Mouse (Mus musculus) thymus, adult 2 months (tissue): Measurements from ENCODE around the gene Wdfy3. TPM values are rescaled to one million over a fixed set of nuclear protein-coding genes. Genes with fewer than 3 reads are reported as not detected.

Source experiments
- DNase-seq: peaks from one replicate; pipeline ENCODE4 v3.0.0; 2021
- H3K27ac ChIP-seq: fragments of 200-500 bp; 2 replicates; pipeline ENCODE4 v1.5.1; 2012; ENCODE audit warnings: low read length, control low read depth; ENCODE audit not compliant: control insufficient read depth, insufficient read depth
- H3K27me3 ChIP-seq: fragments of 200-500 bp; 2 replicates; pipeline ENCODE4 v1.6.1; 2012; ENCODE audit warnings: mild to moderate bottlenecking, low read length, moderate library complexity, mixed read lengths; ENCODE audit not compliant: control insufficient read depth, insufficient read depth
- H3K36me3 ChIP-seq: fragments of 200-500 bp; 2 replicates; pipeline ENCODE4 v1.6.1; 2012; ENCODE audit warnings: mild to moderate bottlenecking, low read length, moderate library complexity; ENCODE audit not compliant: control insufficient read depth, insufficient read depth
- H3K4me1 ChIP-seq: fragments of 200-500 bp; replicated peaks from 2 replicates; pipeline ENCODE4 v1.6.1; 2012; ENCODE audit warnings: low read length; ENCODE audit not compliant: control insufficient read depth, insufficient read depth
- H3K4me3 ChIP-seq: fragments of 200-500 bp; 2 replicates; pipeline ENCODE4 v1.5.1; 2012; ENCODE audit warnings: mild to moderate bottlenecking, low read length, control low read depth, moderate library complexity; ENCODE audit not compliant: control insufficient read depth, insufficient read depth
- CTCF ChIP-seq: fragments of 200-500 bp; IDR thresholded peaks from 2 replicates; pipeline ENCODE4 v1.5.1; 2012; ENCODE audit warnings: mild to moderate bottlenecking, control low read depth, low read length, moderate library complexity, borderline replicate concordance; ENCODE audit not compliant: control insufficient read depth, poor library complexity, insufficient read depth; ENCODE audit errors: extremely low read depth
- POLR2A ChIP-seq: fragments of 200-500 bp; IDR thresholded peaks from 2 replicates; pipeline ENCODE4 v1.6.1; 2012; ENCODE audit warnings: mild to moderate bottlenecking, low read length, control low read depth, moderate library complexity; ENCODE audit not compliant: control insufficient read depth, poor library complexity, insufficient read depth; ENCODE audit errors: extremely low read depth
- WGBS: fragments of 180-500 bp; shearing (Covaris S2); methylation state at CpG from one replicate; pipeline ENCODE4 v1.1.7; 2018; 5-methylcytosine and 5-hydroxymethylcytosine counted together
- polyA plus RNA-seq: library from polyadenylated mRNA; depleted of rRNA; stranded (reverse); fragments of >200 nt; gene quantifications from 2 replicates; pipeline ENCODE4 v1.2.3, GENCODE M21; 2012

The Wdfy3 gene
- polyA plus RNA-seq, 1 experiment = 6.8 TPM

DNA sequence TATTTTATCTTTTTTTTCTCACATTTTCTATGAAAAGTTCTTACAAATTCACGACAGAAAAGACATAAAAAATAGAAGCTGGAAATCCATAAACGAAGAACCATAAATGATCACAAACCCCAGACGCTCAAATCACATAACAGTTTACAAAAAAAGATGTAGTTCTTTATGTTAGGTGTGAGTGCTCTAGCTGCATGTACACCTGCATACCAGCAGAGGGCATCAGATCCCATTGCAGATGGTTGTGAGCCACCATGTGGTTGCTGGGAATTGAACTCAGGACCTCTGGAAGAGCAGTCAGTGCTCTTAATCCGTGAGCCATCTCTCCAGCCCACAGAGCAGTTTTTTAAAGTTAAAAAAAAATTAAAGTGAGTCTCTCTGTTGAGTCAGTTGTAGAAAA is 25.9 kb upstream of the Wdfy3 start:
- no peaks in the 10 kb centered on the region for H3K27me3 ChIP-seq
- H3K36me3 ChIP-seq = no peaks in the 10 kb centered on the region
- TF ChIP-seq POLR2A (no peak), CTCF (no peak)
- H3K4me3 ChIP-seq = no peak overlapping the region
- no peaks in the 10 kb centered on the region for H3K4me1 ChIP-seq
- no peak overlapping the region for H3K27ac ChIP-seq
- WGBS = 95% methylated on average over 4 of the region's 4 CpGs
- DNase-seq = no peak

DNA sequence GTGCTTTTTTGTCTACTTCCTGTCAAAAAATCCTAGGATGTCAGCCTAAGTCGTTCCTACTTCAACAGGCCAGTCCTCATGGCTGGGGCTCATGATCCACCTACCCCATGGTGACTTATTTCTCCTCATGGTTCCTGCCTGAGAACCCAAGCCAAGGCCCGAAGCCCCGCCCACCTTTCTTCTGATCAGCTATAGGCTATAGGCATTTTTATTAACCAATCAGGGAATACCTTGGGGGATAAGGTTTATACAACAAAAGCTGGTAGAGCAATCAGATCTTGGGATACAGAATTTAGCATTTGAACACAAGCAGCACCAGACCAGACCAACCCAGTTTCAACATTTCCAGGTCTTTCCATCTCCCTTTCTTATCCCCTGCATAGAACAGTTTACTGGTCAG is 21.0 kb upstream of the Wdfy3 start:
- 83% methylated on average over 3 of the region's 3 CpGs for WGBS

GRCm38 (mm10) chr5:102084737-102085705 is 15.3 kb upstream of the Wdfy3 start:
- Histone ChIP-seq H3K4me3 (no peak overlapping the region), H3K36me3 (no peaks in the 10 kb centered on the region), H3K27ac (no peak overlapping the region), H3K27me3 (no peaks in the 10 kb centered on the region), H3K4me1 (no peaks in the 10 kb centered on the region)
- TF ChIP-seq CTCF (no peak), POLR2A (no peak)
- WGBS = 63% methylated on average over 18 of the region's 18 CpGs
- DNase-seq = no peak

More for the DNA sequence above, 21.0 kb upstream of the Wdfy3 start:
- Histone ChIP-seq H3K27ac (no peak overlapping the region), H3K27me3 (no peaks in the 10 kb centered on the region), H3K4me3 (no peak overlapping the region), H3K4me1 (no peaks in the 10 kb centered on the region), H3K36me3 (no peaks in the 10 kb centered on the region)
- no peak for DNase-seq
- TF ChIP-seq POLR2A (no peak), CTCF (no peak)

DNA sequence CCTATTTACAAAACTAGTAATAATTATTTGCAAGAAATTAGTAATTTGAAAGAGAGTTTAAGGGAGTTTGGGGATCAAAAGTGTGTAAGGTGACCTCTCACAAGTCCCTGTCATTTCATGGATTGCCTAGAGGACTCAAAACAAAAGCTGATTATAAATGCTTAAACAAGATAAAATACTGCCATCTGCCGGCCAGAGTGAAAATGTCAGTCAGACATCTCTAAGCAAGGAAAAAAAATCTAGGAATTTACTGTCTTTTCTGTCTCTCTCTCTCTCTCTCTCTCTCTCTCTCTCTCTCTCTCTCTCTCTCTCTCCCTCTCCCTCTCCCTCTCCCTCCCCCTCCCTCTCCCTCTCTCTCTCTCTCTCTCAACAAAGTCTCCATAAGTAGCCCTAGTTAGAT is 4.4 kb upstream of the Wdfy3 start:
- H3K27me3 ChIP-seq = peaks cover 11% of the 10 kb centered on the region
- WGBS = 0% methylated on average over 1 of the region's 1 CpGs
- H3K36me3 ChIP-seq = no peaks in the 10 kb centered on the region
- TF ChIP-seq CTCF (no peak), POLR2A (no peak)
- H3K27ac ChIP-seq = no peak overlapping the region
- peak; percentile 17 for DNase-seq
- H3K4me1 ChIP-seq = no peaks in the 10 kb centered on the region
- H3K4me3 ChIP-seq = no peak overlapping the region

GRCm38 (mm10) chr5:102072057-102072456 is 2.3 kb upstream of the Wdfy3 start:
- 90% methylated on average over 4 of the region's 4 CpGs for WGBS
- no peak overlapping the region for H3K4me3 ChIP-seq
- TF ChIP-seq POLR2A (no peak), CTCF (no peak)
- no peak for DNase-seq
- H3K27ac ChIP-seq = no peak overlapping the region
- H3K4me1 ChIP-seq = no peaks in the 10 kb centered on the region
- H3K36me3 ChIP-seq = no peaks in the 10 kb centered on the region
- peaks cover 11% of the 10 kb centered on the region for H3K27me3 ChIP-seq

DNA sequence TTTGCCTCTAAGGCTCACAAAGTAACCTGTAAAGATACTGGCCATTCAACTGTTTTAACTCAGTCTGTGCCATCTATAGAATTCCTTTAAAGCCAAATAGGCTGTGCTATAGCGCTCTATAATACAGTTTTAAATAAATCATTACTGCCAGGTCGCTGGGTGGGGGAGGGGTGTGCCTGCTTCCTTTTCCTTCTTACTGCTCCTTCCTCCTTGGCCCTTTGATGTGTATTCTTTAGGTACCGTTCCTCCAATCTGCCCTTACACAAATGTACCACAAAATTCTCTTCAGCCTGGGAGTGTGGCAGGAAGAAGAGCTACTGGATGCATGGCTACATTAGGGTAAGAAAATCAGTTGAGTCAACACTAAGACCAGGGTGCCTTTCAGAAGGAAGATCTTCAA is 1.5 kb upstream of the Wdfy3 start:
- H3K4me3 ChIP-seq = no peak overlapping the region
- H3K27me3 ChIP-seq = peaks cover 11% of the 10 kb centered on the region
- no peak overlapping the region for H3K27ac ChIP-seq
- WGBS = 35% methylated on average over 3 of the region's 3 CpGs
- H3K4me1 ChIP-seq = no peaks in the 10 kb centered on the region
- no peaks in the 10 kb centered on the region for H3K36me3 ChIP-seq
- TF ChIP-seq POLR2A = no peak
- no peak for TF ChIP-seq CTCF
- DNase-seq = no peak

- Histone ChIP-seq H3K27ac (no peak overlapping the region), H3K36me3 (no peaks in the 10 kb centered on the region), H3K4me3 (no peak overlapping the region), H3K27me3 (peaks cover 11% of the 10 kb centered on the region), H3K4me1 (no peaks in the 10 kb centered on the region)
- TF ChIP-seq POLR2A = no peak
- no peak for TF ChIP-seq CTCF
- 45% methylated on average over 4 of the region's 4 CpGs for WGBS
- no peak for DNase-seq
Observed at GRCm38 (mm10) chr5:102070788-102071187, 1.1 kb upstream of the Wdfy3 start.
